Mouse (Mus musculus) E14TG2a.4 (cell line): ENCODE results near the gene Efnb2.

ENCODE experiments used
- CTCF ChIP-seq: conservative IDR thresholded peaks from 2 replicates; pipeline ENCODE4 v1.5.1; 2014; ENCODE audit warnings: low read length
- NANOG ChIP-seq: IDR thresholded peaks from 2 replicates; pipeline ENCODE4 v1.6.1; 2014; ENCODE audit warnings: borderline replicate concordance, low read length, mixed read lengths
- POU5F1 ChIP-seq: IDR thresholded peaks from 2 replicates; pipeline ENCODE4 v1.6.1; 2014; ENCODE audit warnings: low read length, borderline replicate concordance

DNA sequence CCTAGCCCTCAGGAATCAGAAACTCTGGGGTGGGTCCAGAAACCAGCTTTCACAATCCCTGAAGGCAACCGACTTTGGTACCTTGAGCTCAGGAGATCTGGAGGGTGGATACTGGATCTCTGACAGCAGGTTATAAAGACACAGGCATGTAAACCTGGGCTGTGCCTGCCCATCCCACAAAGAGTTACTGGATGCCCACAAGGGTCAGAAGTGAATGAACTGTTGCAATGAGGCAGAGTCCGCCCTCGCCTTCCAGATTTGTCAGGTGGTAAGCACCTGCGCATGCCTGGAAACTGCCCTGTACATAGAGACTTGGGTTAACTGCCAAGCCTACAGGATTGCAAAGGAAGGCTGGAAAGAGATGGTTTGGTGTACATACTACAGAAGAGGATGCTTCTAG, 8.7 kb downstream of the Efnb2 start:
- TF ChIP-seq CTCF: no peak
- no peak for TF ChIP-seq POU5F1
- no peak for TF ChIP-seq NANOG
